Mouse (Mus musculus) layer of hippocampus, adult 8-10 months (tissue): ENCODE measurements around the gene Cdhr4. TPM values are rescaled to one million over a fixed set of nuclear protein-coding genes. Genes with fewer than 3 reads are reported as not detected.
A peak's percentile ranks its signal among the peaks of the same experiment; 100 is the strongest.

Source experiments
- DNase-seq, 2 experiments: peaks; one replicate each; pipeline ENCODE4 v3.0.0; 2022; ENCODE audit warnings: low spot score in 2 of 2
- total RNA-seq, 4 experiments: library from RNA; stranded (reverse); gene quantifications; 2 replicates each; pipeline ENCODE4 v1.2.4; 2022

Gene Cdhr4
- total RNA-seq, 4 experiments from 2014 or later: 4.0 to 8.2 (median 6.7) TPM

DNA sequence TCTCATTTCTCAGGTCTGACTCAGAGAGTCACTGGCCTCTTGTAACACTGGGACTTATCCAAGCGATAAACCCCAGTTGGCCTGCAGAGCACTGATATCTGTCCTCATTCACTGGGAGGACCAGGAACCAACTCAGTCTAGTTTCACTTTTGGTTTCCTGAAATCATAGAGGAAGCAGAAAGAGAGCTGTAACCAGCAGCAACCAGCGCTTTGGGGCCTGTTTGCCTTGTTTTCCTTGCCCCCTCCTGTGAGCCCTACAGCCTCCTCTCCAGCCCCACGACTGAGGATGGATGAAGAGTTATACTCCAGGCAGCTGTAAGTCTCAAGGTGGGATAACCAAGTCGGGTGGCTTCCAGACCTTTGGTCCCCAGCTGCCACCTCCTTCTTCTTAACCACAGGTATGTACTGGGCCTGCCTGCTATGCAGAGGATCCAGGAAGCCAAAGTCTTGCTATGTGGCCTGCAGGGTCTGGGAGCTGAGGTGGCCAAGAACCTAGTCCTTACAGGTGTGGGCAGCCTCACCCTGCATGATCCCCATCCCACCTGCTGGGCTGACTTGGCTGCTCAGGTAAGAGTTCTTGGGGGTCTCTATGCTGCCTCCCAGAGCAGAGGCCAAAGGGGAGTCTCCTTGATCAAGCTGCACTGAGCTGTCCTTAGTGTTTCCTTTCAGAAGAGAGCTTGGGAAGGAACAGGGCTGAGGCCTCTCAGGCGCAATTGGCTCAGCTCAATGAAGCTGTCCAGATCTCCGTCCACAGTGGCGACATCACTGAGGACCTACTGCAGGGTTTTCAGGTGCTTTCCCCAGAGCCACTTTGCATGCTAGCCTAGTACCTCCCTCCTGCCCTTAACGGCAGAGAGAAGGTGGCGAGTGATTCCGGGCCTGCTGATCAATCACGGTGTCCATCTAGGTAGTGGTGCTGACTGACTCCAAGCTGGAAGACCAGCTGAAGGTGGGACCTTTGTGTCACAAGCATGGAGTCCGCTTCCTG lies 16.6 kb upstream of the Cdhr4 start, which contains the start of gene Uba7:
TSS of gene Uba7 (plus strand) at position 107 of the 988 bp plus-strand sequence.
- no peak for DNase-seq

DNA sequence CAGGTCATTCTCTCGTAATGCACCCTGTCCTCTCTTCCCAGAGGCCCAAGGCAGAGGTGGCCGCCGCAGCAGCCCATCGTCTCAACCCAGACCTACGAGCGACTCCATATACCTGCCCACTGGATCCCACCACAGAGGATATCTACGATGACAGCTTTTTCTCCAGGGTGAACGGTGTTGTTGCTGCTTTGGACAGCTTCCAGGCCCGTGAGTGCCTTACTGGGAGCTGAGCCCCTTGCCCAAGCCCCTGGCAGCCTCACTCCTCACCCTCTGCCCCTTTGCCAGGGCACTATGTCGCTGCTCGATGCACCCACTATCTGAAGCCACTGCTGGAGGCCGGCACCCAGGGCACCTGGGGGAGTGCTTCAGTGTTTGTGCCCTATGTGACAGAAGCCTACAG lies 13.5 kb upstream of the Cdhr4 start:
- DNase-seq: no peak

DNA sequence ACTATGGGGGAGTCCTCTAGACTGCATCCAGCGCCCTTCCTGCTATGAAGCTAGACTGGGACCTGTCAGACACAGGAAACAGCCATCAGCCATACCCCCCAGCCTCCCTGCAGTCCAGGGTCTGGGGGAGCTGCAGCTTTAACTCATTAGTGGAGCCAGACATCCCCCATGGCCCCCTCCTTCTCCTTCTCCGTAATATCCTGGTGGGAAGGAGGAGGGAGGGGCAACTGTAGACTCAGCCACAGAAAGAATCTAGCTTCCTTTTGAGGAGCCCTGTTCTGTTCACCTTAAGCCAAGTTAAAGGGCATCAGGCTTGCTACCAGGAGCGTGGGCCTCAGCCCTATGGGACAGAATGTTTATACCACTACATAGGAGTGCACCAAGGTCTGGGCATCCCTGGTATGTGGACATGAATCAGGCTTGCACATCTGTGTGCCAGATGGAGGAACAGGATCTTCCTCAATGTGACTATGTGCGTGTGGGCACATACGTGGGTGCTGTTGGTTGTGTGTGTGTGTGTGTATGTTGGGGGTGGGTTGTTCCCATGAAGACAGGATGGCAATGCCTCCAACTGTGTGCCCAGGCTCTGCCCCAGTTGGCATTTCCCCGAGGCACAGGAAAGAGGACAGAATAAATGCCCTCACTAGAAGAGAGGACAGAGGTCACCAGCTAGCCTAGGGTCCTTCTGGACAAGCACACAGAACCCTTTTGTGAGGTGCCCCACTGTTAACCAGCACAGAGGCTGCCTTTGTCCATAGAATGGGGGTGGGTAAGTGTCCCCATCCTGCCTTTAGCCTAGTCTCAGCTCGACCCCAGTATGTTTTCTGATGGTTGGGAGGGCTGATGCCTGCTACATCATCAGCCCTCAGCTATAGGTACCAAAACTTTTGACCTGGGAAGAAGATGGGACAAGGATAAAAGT lies 10.4 kb upstream of the Cdhr4 start:
- peak; percentile 67 to 70 for DNase-seq

DNA sequence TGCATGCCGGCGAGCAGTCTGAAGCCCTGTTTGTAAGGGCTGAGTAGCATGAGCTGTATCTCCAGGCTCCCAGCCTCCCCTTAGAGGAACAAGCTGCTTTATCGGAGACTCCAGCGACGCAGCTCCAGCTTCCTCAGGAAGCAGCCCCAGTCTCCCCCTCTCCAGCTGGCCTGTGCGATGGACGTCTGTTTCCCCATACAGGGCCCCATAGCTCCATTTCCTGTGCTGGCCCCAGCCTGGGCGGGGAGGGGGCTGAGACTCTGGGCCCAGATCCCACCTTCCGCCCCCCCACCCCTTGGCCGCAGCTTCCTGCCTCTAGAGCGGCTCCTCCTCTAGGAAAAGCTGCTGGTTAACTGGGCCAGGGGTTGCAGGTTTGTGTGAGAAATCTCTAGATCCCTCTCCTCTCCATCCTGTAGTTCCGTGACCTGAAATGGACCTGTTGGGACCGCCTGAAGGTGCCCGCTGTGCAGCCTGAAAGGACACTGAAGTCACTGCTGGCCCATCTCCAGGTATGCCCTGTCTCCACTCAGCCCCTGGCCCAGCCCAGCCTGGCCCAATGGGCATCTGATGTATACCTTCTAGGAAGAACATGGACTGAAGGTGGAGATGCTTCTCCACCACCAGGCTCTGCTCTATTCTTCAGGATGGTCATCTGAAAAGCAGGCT lies 9.5 kb upstream of the Cdhr4 start, which contains the start of gene Gm20661:
TSS of gene Gm20661 (plus strand) at position 378 of the 666 bp plus-strand sequence.
- DNase-seq: peak in 1 of 2 experiments; percentile 56

DNA sequence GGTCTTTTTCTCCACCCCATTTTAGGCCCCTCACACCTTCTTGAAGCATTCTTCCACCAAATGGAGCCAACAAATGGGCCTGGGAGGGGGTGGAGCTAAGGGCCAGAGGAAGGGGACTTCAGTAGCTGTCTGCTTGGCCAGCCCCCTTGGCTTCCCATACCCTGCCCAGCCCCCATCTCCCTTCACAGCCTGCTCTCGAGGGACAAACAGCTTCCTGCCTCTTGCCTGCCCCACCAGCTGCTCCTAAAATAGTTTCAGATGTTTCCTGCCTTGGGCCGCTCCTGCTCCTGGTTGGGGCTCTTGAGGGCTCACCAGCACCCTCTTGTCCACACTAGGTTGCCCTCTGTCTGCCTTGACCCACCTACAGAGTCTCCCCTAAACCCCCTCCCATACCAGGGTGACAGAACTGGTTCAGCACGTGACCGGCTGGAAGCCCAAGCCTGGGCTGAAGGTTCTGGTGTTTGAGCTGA lies 8.8 kb upstream of the Cdhr4 start:
- peak in 1 of 2 experiments; percentile 32 for DNase-seq

DNA sequence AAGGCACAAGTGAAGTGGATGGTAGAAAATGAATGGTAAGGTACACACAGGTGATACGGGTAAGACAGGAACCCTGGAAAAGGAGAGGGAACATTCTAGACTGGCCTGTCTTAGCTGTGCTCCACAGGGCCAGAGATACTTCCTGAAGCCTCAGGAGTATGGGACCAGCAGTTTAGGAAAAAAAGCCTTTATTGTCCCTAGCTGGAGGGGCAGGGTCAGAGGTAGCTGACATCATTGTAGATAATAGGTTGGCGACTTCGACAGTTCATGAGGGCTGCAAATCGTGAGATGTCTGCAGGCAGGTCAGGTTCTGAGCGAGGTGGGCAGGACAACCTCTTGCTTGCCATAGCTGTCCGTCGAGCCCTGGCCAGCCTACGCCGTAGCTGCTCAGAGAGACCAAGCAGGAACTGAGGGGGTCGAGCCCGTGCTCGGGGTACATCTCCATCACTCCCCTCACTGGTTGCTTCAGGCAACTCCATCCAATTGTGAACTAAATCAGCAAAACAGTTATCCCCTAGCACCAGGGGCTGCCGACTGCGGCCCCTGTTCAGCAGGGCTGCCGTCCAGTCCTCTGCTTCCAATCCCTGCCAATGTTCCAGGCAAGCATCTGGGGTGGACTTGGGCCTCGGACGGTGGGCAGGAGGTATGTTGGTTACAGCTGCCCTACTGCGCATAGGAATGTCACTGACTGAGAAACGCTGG lies 8.1 kb upstream of the Cdhr4 start:
- DNase-seq: no peak

DNA sequence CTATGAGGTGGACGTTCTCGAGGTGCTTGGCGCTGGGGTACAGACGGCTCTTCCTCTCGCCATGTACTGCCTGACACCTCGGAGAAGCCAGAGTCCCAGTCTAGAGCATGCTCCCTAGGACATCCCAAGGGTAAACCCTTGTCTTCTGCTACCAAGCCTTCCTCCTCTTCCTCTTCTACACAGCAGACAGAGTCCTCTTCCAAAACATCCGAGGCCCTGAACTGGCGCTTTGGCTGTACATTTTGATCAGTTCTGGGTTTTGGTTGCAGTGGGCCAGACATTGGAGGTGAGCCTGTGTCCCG lies 7.6 kb upstream of the Cdhr4 start:
- no peak for DNase-seq

DNA sequence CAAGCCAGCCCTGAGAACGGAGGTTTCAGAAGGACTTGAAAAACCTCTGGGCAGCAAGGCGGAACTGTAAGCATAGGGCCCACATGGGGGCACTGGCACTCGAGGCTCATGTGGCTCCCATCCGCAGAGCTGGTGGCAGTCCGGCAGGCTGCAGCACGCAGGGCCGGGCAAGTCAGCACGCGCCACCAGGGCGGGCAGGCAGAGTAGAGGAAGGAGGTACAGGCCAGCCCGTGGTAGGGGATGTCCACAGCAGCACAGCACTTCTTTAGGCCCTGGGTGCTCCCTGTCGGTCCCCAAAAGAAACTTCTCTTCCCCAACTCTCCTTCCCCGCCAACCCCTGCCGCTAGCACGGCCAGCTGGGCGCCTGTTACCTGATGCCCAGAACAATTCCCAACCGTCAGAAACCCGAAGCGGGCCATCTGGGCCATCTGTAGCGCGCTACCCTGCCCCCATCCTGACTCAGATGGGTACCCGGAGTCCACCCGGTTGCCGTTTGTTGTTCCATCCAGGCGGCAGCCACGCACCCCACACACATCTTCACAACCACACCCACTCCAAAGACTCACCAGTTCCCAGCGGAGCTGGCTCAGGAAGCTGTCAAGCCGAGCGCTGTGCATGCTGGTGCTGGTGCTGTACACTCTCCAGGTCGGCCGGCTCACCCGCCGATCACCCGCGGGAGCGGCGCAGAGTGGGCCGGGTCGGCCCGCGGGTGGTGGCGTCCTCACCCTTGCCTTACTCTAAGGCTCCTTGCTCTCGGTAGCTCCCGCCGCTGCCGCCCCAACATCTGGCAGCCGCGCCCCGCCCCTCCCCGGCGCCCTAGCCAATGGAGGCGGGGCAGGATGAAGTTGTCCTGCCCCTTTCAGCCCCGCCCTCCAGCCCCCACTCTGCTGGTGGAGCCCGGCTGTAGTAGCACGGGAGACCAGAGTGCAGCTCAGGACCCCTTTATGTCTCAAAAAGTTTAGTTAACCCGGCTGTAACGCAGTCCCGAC lies 6.9 kb upstream of the Cdhr4 start, which contains the start of gene Inka1:
TSS of gene Inka1 (minus strand) at position 749 of the 989 bp plus-strand sequence.
- peak; percentile 69 to 74 for DNase-seq

DNA sequence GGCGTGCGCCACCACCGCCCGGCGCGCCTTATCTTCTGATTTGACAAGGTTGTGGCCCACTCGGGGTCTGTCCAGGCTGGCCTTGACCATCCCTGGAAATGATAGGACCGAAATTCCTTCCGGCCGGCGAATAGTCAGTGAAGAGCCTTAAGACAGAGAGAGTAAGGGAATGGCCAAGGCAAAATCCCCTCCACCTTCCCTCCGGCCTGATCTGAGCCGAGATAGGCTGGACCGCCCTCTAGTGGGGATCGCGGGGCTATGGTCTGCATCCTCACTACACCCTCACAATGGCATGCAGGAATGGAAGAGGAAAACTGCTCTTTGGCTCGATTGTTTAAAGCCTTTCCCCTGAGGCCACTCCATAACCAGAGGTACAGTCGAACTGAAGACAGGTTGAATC lies 5.9 kb upstream of the Cdhr4 start:
- DNase-seq: peak; percentile 58 to 72

DNA sequence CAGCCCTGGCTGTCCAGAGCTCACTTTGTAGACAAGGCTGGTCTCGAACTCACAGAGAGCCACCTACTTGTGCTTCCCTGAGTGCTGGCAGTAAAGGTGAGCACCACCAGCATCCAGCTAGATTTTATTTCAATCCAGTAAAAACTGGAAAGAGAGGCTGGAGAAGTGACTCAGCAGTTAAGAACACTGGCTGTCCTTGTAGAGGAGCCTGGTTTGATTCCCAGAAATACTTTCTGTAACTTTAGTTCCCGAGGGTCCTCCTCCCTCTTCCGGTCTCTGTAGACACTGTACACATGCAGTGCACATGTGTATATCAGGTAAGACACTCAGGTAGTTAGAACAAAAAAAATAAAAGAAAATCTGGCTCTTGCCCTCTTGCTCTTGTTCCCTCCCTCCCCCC lies 4.3 kb upstream of the Cdhr4 start:
- DNase-seq: no peak

DNA sequence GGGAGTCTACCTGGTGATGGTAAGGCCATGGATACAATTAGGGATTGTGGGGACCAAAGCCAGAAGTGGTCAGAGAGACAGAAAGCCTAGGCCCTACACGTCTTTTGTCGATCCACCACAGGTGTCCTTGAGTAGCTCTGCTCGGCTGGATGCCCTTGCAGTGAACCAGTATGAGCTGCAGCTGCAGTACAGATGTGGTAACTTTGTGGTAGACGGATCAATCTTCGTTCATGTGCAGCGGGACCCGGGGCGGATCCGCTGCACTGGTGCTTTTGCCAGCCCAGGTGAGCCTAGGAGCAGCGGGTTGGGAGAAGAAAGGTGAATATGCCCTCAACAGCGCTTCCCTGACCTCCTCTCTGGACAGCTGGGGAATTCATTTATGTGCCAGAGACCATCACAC lies 716 bp downstream of the Cdhr4 start:
- no peak for DNase-seq

DNA sequence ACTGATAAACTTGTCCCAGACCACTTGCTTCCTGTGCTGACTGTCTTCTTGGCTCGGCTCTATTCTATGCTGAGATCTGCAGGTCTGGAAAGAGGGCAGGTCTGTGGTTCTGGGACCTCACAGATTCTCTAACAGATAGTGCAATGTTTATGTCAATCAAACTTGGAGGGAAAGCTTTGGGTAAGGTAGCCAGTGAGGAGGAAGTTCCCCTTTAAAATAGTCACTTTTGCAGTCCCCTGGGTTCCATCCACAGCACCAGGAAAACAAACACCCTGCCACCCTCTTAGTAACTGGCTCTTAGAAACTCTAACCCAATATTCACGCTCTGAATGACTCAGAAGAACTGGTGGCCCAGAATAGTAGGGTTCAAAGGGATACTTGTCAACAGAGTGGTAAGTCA lies 2.2 kb downstream of the Cdhr4 start:
- no peak for DNase-seq

DNA sequence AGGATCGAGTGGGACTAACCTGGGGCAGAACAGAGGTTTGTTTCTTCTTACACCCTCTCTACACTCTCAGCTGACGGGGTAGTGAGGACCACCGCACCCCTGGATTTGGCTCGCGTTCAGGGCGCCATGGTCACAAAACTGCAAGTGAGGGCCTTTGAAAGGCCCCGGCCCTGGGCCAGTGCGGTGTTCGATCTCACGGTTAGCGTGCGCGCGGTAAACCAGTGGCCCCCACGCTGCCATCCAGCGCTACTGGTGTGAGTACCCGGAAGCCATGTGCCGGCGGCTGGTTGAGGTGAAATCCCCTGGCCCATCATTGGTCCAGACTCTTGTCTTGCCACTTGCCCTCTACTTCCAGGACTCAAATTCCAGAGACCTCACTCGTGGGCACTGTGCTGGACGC lies 3.2 kb downstream of the Cdhr4 start:
- no peak for DNase-seq

DNA sequence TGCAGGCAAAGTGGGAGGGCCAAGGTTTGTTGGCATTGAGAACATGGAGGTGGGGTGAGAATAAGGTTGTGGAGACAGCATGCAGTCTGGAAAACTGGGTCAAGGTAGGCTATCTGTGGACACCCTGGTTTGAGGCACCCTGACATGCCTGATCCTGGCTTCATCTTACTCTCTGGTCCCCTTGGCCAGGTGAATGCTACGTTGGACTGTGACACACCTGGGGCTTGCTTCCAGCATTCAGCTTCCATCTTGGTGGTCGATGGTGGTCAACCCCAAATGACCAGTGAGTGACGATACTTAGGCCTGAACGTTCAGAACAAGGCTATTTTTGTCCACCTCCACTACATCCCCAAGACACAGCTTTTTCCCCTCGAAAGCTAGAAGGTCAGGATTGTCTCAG lies 3.8 kb downstream of the Cdhr4 start, which contains the start of gene Gm20662:
TSS of gene Gm20662 (plus strand) at position 301 of the 400 bp plus-strand sequence.
- DNase-seq: no peak

DNA sequence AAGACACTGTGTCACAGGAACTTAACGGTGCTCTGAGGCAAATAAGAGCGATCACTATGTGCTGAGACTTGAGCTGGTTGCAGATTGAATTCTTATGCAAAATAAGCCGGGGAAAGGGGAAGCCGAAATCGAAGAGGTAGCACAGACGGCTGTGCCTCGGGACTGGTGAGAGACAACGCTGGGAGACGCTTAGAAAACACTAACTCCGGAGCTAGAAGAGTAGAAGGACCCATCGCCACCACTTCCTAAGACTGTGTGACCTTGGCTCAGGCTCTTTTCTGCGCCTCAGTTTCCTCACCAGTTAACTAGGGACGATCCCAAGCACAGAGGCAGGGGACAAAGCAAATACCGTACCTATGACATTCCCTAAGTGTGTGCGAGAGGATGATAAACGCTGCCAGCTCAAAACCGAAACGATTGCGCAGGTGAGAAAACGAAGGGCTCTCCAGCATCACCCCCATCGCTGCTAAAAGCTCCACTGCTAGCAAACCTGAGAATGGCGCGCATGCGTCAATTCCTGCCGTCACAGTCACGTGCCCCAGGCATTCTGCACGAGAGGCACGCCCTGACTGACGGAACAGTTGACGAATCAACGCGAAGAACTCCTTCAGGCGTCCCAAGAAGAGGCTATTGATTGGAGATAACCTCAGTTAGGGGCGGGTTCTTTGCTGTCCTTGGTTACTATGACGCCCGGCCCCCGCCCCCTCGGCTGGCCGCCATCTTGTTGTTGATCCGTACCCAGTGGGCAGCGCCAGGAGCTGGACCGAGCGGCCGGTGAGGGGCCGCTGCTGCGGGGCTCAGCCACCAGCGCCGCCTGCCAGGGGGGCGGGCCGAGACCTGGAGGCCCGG lies 9.8 kb downstream of the Cdhr4 start, which contains the start of gene Ip6k1:
TSS of gene Ip6k1 (plus strand) at position 580 of the 849 bp plus-strand sequence.
- peak; percentile 100 for DNase-seq

DNA sequence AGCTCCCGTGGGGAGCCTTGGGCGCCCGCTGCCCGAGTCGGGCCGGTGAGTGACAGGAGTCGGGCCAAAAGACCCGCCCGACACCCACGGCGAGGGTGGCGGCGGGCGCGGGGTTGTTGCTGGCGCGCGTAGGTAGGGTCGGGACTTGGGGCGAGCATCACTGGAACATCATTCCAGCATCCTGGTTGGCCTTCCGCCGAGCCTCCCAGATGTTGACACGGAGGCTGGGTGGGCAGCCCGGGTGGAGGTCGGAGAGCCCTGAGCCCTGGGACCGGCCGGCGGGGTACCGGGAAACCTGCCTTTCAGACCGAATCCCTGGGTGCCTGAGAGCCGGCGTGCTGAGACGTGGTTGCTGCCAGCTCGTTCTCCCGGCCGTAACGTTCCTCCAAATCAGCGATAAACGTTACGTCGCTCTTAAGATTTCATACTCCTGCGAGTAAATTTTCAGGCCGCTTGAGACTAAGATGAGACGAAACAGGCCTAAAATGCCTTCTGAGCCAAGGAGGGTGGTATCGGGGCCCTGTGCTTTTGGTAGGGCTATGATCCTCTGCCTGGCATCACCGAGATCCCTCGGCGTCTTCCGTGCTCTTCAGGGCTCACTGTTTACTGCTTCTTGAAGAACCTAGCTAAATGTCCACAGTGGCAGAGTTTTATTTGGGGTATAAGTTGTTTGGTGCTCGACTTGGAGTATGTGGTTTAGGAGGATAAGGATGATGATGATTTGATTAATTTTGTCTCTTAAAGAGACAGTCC lies 10.7 kb downstream of the Cdhr4 start:
- no peak for DNase-seq

DNA sequence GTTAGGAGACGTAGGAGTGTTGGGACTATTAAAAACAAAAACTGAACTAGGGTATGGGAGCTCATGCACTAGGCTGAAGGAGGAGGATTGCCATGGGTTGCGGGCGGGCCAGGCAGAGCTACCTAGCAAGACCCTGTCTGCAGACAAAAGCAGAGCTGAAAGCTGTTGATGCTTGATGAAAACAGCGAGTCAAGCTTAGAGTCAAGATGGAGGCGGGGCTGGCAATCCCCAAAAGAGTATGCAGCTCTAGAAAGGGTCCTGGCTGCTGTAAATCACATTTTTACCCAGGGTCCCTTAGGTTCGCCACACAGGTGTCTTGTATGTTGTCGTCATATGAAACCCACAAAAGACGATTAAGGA lies 11.2 kb downstream of the Cdhr4 start:
- DNase-seq: no peak

DNA sequence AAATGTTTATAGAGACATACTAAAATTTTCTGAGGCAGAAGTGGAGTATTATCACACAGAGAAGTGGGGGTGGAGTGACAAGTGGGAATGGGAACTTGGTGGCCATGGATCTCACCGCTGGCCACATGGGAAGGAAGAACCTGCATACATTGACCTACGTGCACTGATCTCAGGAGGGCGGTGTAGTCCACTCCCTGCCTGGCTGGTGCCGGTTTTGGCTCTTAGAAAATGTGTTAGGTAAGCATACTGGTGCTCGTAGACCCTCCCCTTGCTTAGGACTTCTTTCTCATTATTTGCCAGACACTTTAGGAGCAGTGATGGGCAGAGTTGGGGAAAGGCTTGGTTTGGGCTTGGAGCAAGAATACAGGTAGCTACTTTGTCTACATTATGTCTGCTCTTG lies 15.7 kb downstream of the Cdhr4 start:
- DNase-seq: no peak
